Mouse (Mus musculus) MEL (cell line): ENCODE data around the gene Slc15a2. TPM values are rescaled to one million over a fixed set of nuclear protein-coding genes. Genes with fewer than 3 reads are reported as not detected.

Experiments
- CTCF ChIP-seq, 3 experiments: IDR thresholded peaks in 2 of 3; conservative IDR thresholded peaks in 1 of 3; 2 replicates each; pipeline ENCODE4 v1.5.1; 2011 to 2012; ENCODE audit warnings: low read length in 3 of 3, low read depth in 2 of 3, mild to moderate bottlenecking in 2 of 3, improper control_type of control experiment in 1 of 3, inconsistent platforms in 1 of 3, mixed read lengths in 1 of 3, moderate library complexity in 1 of 3; ENCODE audit not compliant: control insufficient read depth in 1 of 3, insufficient read depth in 1 of 3, poor library complexity in 1 of 3, severe bottlenecking in 1 of 3
- GABPA ChIP-seq: IDR thresholded peaks from 2 replicates; pipeline ENCODE4 v1.6.1; 2012; ENCODE audit warnings: low read depth, mild to moderate bottlenecking, inconsistent platforms, low read length, improper control_type of control experiment, moderate library complexity
- polyA plus RNA-seq, 2 experiments: library from polyadenylated mRNA; stranded (reverse) in 1 of 2; unstranded in 1 of 2; fragments of >175 nt in 1 of 2; fragments of >200 nt in 1 of 2; gene quantifications; 2 replicates each; pipeline versions ENCODE4 v1.2.1 to v1.2.4; 2012; ENCODE audit warnings: low replicate concordance in 2 of 2, low read depth in 1 of 2; ENCODE audit not compliant: insufficient read length in 2 of 2, insufficient read depth in 1 of 2, missing spikeins in 1 of 2
- total RNA-seq: library from RNA; depleted of rRNA; stranded (reverse); fragments of 300-350 nt; gene quantifications from 2 replicates; pipeline ENCODE4 v1.2.3, GENCODE M21; 2012; rRNA removed

Gene Slc15a2
- total and polyA plus RNA-seq, 3 experiments = not detected

DNA sequence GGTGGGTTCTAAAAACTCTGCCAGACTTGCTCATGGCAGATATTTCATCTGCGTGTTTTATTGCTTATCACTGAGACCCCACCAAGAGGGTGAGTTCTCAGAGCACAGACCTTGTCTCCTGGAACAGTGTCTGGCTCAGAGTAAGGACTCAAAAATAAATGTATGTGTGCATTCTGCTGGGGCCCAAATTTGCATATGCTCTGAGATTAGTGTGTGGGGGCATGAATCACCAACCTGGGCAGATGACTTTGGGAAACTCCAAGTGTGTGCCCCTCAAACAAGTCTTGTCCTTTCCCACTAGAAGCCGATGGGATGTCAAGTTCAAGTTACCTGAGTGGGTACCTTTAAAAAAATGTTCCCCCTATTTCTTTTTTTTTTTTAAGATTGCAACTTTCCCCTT lies 84.3 kb downstream of the Slc15a2 start (continued):
- no peak for TF ChIP-seq GABPA
- no peak for TF ChIP-seq CTCF (IDR thresholded peaks at IDR 0.05 in 2 of 3, conservative IDR thresholded peaks at IDR 0.05 in 1 of 3; ENCODE audit: control insufficient read depth in 1 of 3, insufficient read depth in 1 of 3, low read depth in 2 of 3, low read length in 3 of 3, poor library complexity in 1 of 3, severe bottlenecking in 1 of 3)

Other genes with a start within 250 kb of the Slc15a2 start
- gene Casr, start 222.8 kb downstream of the Slc15a2 start, total RNA-seq = not detected in 2 replicates
- gene Casr, start 222.8 kb downstream of the Slc15a2 start, polyA plus RNA-seq = not detected
- gene Cd86, start 118.9 kb downstream of the Slc15a2 start, total RNA-seq = not detected in 2 replicates
- not detected for gene Cd86, start 118.9 kb downstream of the Slc15a2 start, polyA plus RNA-seq
- not detected in 2 replicates for gene Ildr1, start 91.0 kb downstream of the Slc15a2 start, total RNA-seq
- gene Ildr1, start 91.0 kb downstream of the Slc15a2 start, polyA plus RNA-seq = not detected
- 8.7 and 11.2 TPM in 2 replicates for gene Iqcb1, start 43.4 kb upstream of the Slc15a2 start, total RNA-seq
- gene Iqcb1, start 43.4 kb upstream of the Slc15a2 start, polyA plus RNA-seq = 10 to 100 TPM in 1 of 2 experiments, not detected in 1; 14.2 TPM
- 0.27 and 0.65 TPM in 2 replicates for gene Eaf2, start 90.0 kb upstream of the Slc15a2 start, total RNA-seq
- under 1 TPM in 1 of 2 experiments, not detected in 1; 0.68 TPM for gene Eaf2, start 90.0 kb upstream of the Slc15a2 start, polyA plus RNA-seq
- gene Golgb1, start 90.2 kb upstream of the Slc15a2 start, total RNA-seq = 15.8 and 16.8 TPM in 2 replicates
- gene Golgb1, start 90.2 kb upstream of the Slc15a2 start, polyA plus RNA-seq = 10 to 100 TPM; 34.1 to 35.0 TPM
- 54.7 and 57.4 TPM in 2 replicates for gene Hcls1, start 150.0 kb upstream of the Slc15a2 start, total RNA-seq
- gene Hcls1, start 150.0 kb upstream of the Slc15a2 start, polyA plus RNA-seq = 10 to 100 TPM in 1 of 2 experiments, not detected in 1; 91.4 TPM
- 0.15 and 0.20 TPM in 2 replicates for gene Fbxo40, start 205.5 kb upstream of the Slc15a2 start, total RNA-seq
- under 1 TPM in 1 of 2 experiments, not detected in 1; 0.08 TPM for gene Fbxo40, start 205.5 kb upstream of the Slc15a2 start, polyA plus RNA-seq
- 15.1 and 17.2 TPM in 2 replicates for gene Polq, start 226.8 kb upstream of the Slc15a2 start, total RNA-seq
- gene Polq, start 226.8 kb upstream of the Slc15a2 start, polyA plus RNA-seq = 10 to 100 TPM in 1 of 2 experiments, not detected in 1; 13.6 TPM